Mouse (Mus musculus) adrenal gland, adult 18-20 months (tissue): Measurements from ENCODE around the gene Serpinf1. TPM values are rescaled to one million over a fixed set of nuclear protein-coding genes. Genes with fewer than 3 reads are reported as not detected.
"Not testable (repeated sequence)": the region's sequence is repeated elsewhere in the genome, so short reads cannot be mapped to it uniquely, and the experiment has no call there.

Experiments used
- DNase-seq, 2 experiments: peaks; one replicate each; pipeline ENCODE4 v3.0.0; 2021 to 2022; ENCODE audit warnings: low spot score in 2 of 2
- total RNA-seq, 2 experiments: library from RNA; stranded (reverse); gene quantifications; 1 replicate in 1 of 2; 2 replicates in 1 of 2; pipeline ENCODE4 v1.2.3; 2021

Gene Serpinf1
- total RNA-seq, 2 experiments from 2014 or later, result 13.7 to 28.0 TPM

GRCm38 (mm10) chr11:75456440-75456871 lies 34.0 kb upstream of the Serpinf1 start:
- no peak for DNase-seq

- DNase-seq, result not testable (repeated sequence)
Observed at GRCm38 (mm10) chr11:75455971-75456370, 33.5 kb upstream of the Serpinf1 start.

- DNase-seq, result no peak
Observed at GRCm38 (mm10) chr11:75455041-75455736, 32.7 kb upstream of the Serpinf1 start.

GRCm38 (mm10) chr11:75453991-75454930 lies 31.8 kb upstream of the Serpinf1 start, which contains the start of gene Wdr81:
Gene Wdr81 (minus strand): TSS chr11:75454717.
- DNase-seq, result peak; percentile 77 to 79

- DNase-seq, result no peak
Observed at GRCm38 (mm10) chr11:75452812-75453557, 30.5 kb upstream of the Serpinf1 start.

- no peak for DNase-seq
Observed at GRCm38 (mm10) chr11:75452081-75452480, 29.6 kb upstream of the Serpinf1 start.

- DNase-seq, result no peak
Observed at GRCm38 (mm10) chr11:75450936-75451335, 28.4 kb upstream of the Serpinf1 start.

GRCm38 (mm10) chr11:75450304-75450908 lies 27.9 kb upstream of the Serpinf1 start:
- no peak for DNase-seq

GRCm38 (mm10) chr11:75449695-75450094 lies 27.2 kb upstream of the Serpinf1 start:
- DNase-seq, result no peak

GRCm38 (mm10) chr11:75448575-75448974 lies 26.1 kb upstream of the Serpinf1 start:
- DNase-seq, result no peak

- DNase-seq, result no peak
Observed at GRCm38 (mm10) chr11:75443711-75444110, 21.2 kb upstream of the Serpinf1 start.

GRCm38 (mm10) chr11:75441601-75442000 lies 19.1 kb upstream of the Serpinf1 start:
- DNase-seq, result no peak

- no peak for DNase-seq
Observed at GRCm38 (mm10) chr11:75441034-75441433, 18.5 kb upstream of the Serpinf1 start.

- no peak for DNase-seq
Observed at GRCm38 (mm10) chr11:75439951-75440350, 17.4 kb upstream of the Serpinf1 start.

GRCm38 (mm10) chr11:75439363-75439762 lies 16.9 kb upstream of the Serpinf1 start, which contains the start of gene Serpinf2:
Gene Serpinf2 (minus strand): TSS chr11:75439591.
- DNase-seq, result no peak

GRCm38 (mm10) chr11:75438804-75439203 lies 16.3 kb upstream of the Serpinf1 start:
- no peak for DNase-seq

- DNase-seq, result no peak
Observed at GRCm38 (mm10) chr11:75438194-75438593, 15.7 kb upstream of the Serpinf1 start.

GRCm38 (mm10) chr11:75434138-75434537 lies 11.6 kb upstream of the Serpinf1 start:
- DNase-seq, result no peak

GRCm38 (mm10) chr11:75431307-75431706 lies 8.8 kb upstream of the Serpinf1 start:
- no peak for DNase-seq

- DNase-seq, result no peak
Observed at GRCm38 (mm10) chr11:75429019-75429705, 6.7 kb upstream of the Serpinf1 start.
